Mouse (Mus musculus): Measurements from ENCODE around the gene 4930519P11Rik. TPM values are rescaled to one million over a fixed set of nuclear protein-coding genes. Genes with fewer than 3 reads are reported as not detected.

The 4930519P11Rik gene
- not detected for total RNA-seq (2021)
- long read RNA-seq, experiment 1 = 0 reads
- long read RNA-seq, experiment 2 = 0 reads

GRCm38 (mm10) chr2:154613118-154614115 is at the start of gene 4930519P11Rik, which contains the start of gene Zfp341:
Gene 4930519P11Rik, minus strand, starts transcription at chr2:154613437.
Gene Zfp341, plus strand, starts transcription at chr2:154613297.
- peak; percentile 94 for DNase-seq

GRCm38 (mm10) chr2:154659531-154660074 is 46.4 kb upstream of the 4930519P11Rik start:
- DNase-seq = no peak

- DNase-seq = no peak
Measured at GRCm38 (mm10) chr2:154659070-154659469, 45.8 kb upstream of the 4930519P11Rik start.

GRCm38 (mm10) chr2:154657486-154658237 is 44.4 kb upstream of the 4930519P11Rik start:
- peak; percentile 52 for DNase-seq

- peak; percentile 97 for DNase-seq
Measured at GRCm38 (mm10) chr2:154656710-154657485, 43.7 kb upstream of the 4930519P11Rik start.

GRCm38 (mm10) chr2:154655878-154656414 is 42.7 kb upstream of the 4930519P11Rik start:
- no peak for DNase-seq

- no peak for DNase-seq
Measured at GRCm38 (mm10) chr2:154654976-154655375, 41.7 kb upstream of the 4930519P11Rik start.

- DNase-seq = no peak
Measured at GRCm38 (mm10) chr2:154651363-154651762, 38.1 kb upstream of the 4930519P11Rik start, which contains the start of gene Chmp4b. Gene Chmp4b, plus strand, starts transcription at chr2:154651705.

- no peak for DNase-seq
Measured at GRCm38 (mm10) chr2:154650404-154650803, 37.2 kb upstream of the 4930519P11Rik start.

GRCm38 (mm10) chr2:154648086-154648485 is 34.8 kb upstream of the 4930519P11Rik start:
- DNase-seq = peak; percentile 68

GRCm38 (mm10) chr2:154646634-154647033 is 33.4 kb upstream of the 4930519P11Rik start:
- DNase-seq = peak; percentile 57

GRCm38 (mm10) chr2:154642712-154643385 is 29.6 kb upstream of the 4930519P11Rik start:
- DNase-seq = no peak

GRCm38 (mm10) chr2:154642005-154642459 is 28.8 kb upstream of the 4930519P11Rik start:
- DNase-seq = no peak

GRCm38 (mm10) chr2:154641176-154641575 is 27.9 kb upstream of the 4930519P11Rik start:
- no peak for DNase-seq

- no peak for DNase-seq
Measured at GRCm38 (mm10) chr2:154639115-154639514, 25.9 kb upstream of the 4930519P11Rik start.

- no peak for DNase-seq
Measured at GRCm38 (mm10) chr2:154638521-154638920, 25.3 kb upstream of the 4930519P11Rik start.

- no peak for DNase-seq
Measured at GRCm38 (mm10) chr2:154635826-154636225, 22.6 kb upstream of the 4930519P11Rik start.

GRCm38 (mm10) chr2:154633876-154634644 is 20.8 kb upstream of the 4930519P11Rik start:
- DNase-seq = no peak

GRCm38 (mm10) chr2:154633039-154633742 is 20.0 kb upstream of the 4930519P11Rik start:
- no peak for DNase-seq

Data from adrenal gland, postnatal 10 days (tissue).